Mouse (Mus musculus): ENCODE measurements at regions not wholly inside any gene's neighbourhood (a gene's known extent, or its start where the extent isn't known, plus 50 kb on each side); places are given as distances from the start of the nearest gene placed in this dataset. TPM values are rescaled to one million over a fixed set of nuclear protein-coding genes. Genes with fewer than 3 reads are reported as not detected.
A peak's percentile ranks its signal among the peaks of the same experiment; 100 is the strongest.

DNA sequence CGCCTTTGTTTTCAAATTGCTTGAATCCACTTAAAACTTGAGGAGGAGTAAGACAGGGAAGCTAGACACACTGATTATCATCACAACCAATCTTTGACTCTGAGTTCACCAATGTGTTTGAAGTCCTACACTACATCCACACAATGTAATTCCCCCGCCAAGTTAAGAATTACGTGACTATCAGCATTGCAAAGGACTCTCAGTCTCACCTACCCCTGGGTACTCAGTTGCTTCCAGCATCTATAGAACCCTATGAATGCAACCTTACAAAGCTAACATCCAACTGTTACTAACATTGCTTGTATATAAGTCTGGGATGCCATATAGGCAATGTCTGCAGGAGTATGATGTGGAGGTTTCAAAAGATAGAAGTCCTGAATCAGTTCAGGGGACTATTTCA is 60.8 kb upstream of the Dab2 start:
- 94% methylated on average over 3 of the region's 3 CpGs for WGBS

DNA sequence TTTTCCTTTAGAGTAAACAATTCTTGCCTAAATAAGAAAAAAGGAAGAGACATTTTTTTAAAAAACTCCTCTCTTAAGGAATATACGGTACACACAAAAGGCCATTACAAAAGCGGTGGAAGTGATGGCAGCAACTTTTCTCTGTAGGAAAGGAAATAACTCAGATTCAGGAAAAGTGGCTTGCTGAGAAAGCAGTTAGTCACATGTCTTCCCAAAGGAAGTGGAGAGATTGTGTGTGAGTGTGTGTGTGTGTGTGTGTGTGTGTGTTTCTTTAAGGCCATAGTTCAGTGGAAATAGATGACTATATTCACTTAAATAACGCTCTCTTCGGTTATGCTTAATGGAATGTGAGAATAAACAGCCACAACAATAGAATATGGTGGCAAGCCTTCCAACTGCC is 57.5 kb upstream of the Dab2 start:
- no peak for ATAC-seq (ENCODE audit: insufficient number of reproducible peaks, low FRiP score, low TSS enrichment, low read depth)
- Histone ChIP-seq H3K4me2 (no peak overlapping the region), H3K36me3 (no peaks in the 10 kb centered on the region), H3K27me3 (no peaks in the 10 kb centered on the region), H3K9ac (no peak overlapping the region), H3K4me3 (no peak overlapping the region), H3K4me1 (peaks cover 17% of the 10 kb centered on the region), H3K27ac (no peak overlapping the region), H3K9me3 (no peaks in the 10 kb centered on the region)
- WGBS = 69% methylated on average over 4 of the region's 4 CpGs

More for the DNA sequence above, 60.8 kb upstream of the Dab2 start:
- no peak for ATAC-seq (ENCODE audit: insufficient number of reproducible peaks, low FRiP score, low TSS enrichment, low read depth)
- Histone ChIP-seq H3K4me1 (peaks cover 12% of the 10 kb centered on the region), H3K9me3 (no peaks in the 10 kb centered on the region), H3K9ac (no peak overlapping the region), H3K27ac (no peak overlapping the region; the same call in 1 of the 2 replicates), H3K36me3 (no peaks in the 10 kb centered on the region), H3K27me3 (no peaks in the 10 kb centered on the region), H3K4me3 (no peak overlapping the region), H3K4me2 (no peak overlapping the region)

DNA sequence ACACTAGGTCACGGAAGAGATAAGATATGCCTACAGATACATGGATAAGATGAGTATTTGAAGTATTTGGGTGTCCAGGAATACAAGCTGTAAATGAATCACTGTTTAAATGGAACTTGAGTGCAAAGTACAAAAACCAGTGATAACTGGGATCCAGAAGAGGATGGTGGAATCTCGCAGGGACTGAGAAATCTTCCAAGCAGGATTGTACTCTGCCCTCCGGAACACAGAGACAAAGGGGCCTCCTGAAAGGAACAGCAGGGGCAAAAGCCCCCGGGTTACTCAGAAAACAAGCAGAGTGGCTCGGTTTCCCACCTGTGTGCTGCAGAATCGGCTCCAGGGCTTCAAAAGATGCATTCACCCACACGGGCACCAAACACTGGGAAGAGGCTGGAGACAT is 55.2 kb upstream of the Dab2 start:
- Histone ChIP-seq H3K27ac (no peak overlapping the region), H3K9ac (no peak overlapping the region), H3K27me3 (no peaks in the 10 kb centered on the region), H3K36me3 (no peaks in the 10 kb centered on the region), H3K4me2 (no peak overlapping the region), H3K9me3 (no peaks in the 10 kb centered on the region), H3K4me1 (0 out of 2 replicates have a peak, but pooled peaks cover 5% of the 10 kb centered on the region), H3K4me3 (no peak overlapping the region)
- 63% methylated on average over 7 of the region's 7 CpGs for WGBS
- no peak for ATAC-seq (ENCODE audit: insufficient number of reproducible peaks, low FRiP score, low TSS enrichment, low read depth)

- H3K4me2 ChIP-seq = no peak overlapping the region
- 56% methylated on average over 9 of the region's 9 CpGs for WGBS
- peak overlapping the region; percentile 60 for H3K27ac ChIP-seq
- no peak for ATAC-seq (ENCODE audit: insufficient number of reproducible peaks, low FRiP score, low TSS enrichment, low read depth)
- H3K4me1 ChIP-seq = 0 out of 2 replicates have a peak, but pooled peaks cover 5% of the 10 kb centered on the region
- no peak overlapping the region for H3K4me3 ChIP-seq
- H3K9me3 ChIP-seq = no peaks in the 10 kb centered on the region
- no peaks in the 10 kb centered on the region for H3K36me3 ChIP-seq
- H3K27me3 ChIP-seq = no peaks in the 10 kb centered on the region
- no peak overlapping the region for H3K9ac ChIP-seq
Observed at GRCm38 (mm10) chr15:6245950-6246894, 53.4 kb upstream of the Dab2 start.

GRCm38 (mm10) chr15:6248470-6248869 is 51.1 kb upstream of the Dab2 start:
- no peak overlapping the region for H3K4me2 ChIP-seq
- H3K36me3 ChIP-seq = no peaks in the 10 kb centered on the region
- no peak for ATAC-seq (ENCODE audit: insufficient number of reproducible peaks, low FRiP score, low TSS enrichment, low read depth)
- no peak overlapping the region for H3K27ac ChIP-seq
- 86% methylated on average over 4 of the region's 4 CpGs for WGBS
- H3K9ac ChIP-seq = no peak overlapping the region
- H3K9me3 ChIP-seq = no peaks in the 10 kb centered on the region
- 0 out of 2 replicates have a peak, but pooled peaks cover 5% of the 10 kb centered on the region for H3K4me1 ChIP-seq
- no peaks in the 10 kb centered on the region for H3K27me3 ChIP-seq
- no peak overlapping the region for H3K4me3 ChIP-seq

Small RNAs in the stretch of these regions (microRNA-seq; reads per million reads assigned to microRNA genes)
- not detected for gene Gm27760
